Mouse (Mus musculus) kidney, embryonic 16.5 days (tissue): Measurements from ENCODE around the gene Gpha2. TPM values are rescaled to one million over a fixed set of nuclear protein-coding genes. Genes with fewer than 3 reads are reported as not detected.

Experiments
- ATAC-seq: fragments of 200-750 bp; cut with Nextera tagmentation; 2 replicates; pipeline ENCODE4 v1.8.0; 2017; ENCODE audit warnings: moderate TSS enrichment; ENCODE audit not compliant: low FRiP score, low TSS enrichment
- H3K27ac ChIP-seq: fragments of 300-500 bp; sonication (generic); 2 replicates; pipeline ENCODE4 v1.5.1; 2014; ENCODE audit warnings: low read length
- H3K27me3 ChIP-seq: fragments of 300-500 bp; sonication (generic); 2 replicates; pipeline ENCODE4 v1.6.1; 2014; ENCODE audit warnings: low read length, control low read depth, mixed read lengths; ENCODE audit not compliant: insufficient read depth
- H3K36me3 ChIP-seq: fragments of 300-500 bp; sonication (generic); 2 replicates; pipeline ENCODE4 v1.6.1; 2014; ENCODE audit warnings: low read length, control low read depth, mixed read lengths; ENCODE audit not compliant: insufficient read depth
- H3K4me1 ChIP-seq: fragments of 300-500 bp; sonication (generic); 2 replicates; pipeline ENCODE4 v1.6.1; 2014; ENCODE audit warnings: low read length, control low read depth, mixed read lengths; ENCODE audit not compliant: insufficient read depth
- H3K4me2 ChIP-seq: fragments of 300-500 bp; sonication (generic); replicated peaks from 2 replicates; pipeline ENCODE4 v1.6.1; 2014; ENCODE audit warnings: low read depth, low read length
- H3K4me3 ChIP-seq: fragments of 300-500 bp; sonication (generic); 2 replicates; pipeline ENCODE4 v1.5.1; 2014; ENCODE audit warnings: mild to moderate bottlenecking, low read length
- H3K9ac ChIP-seq: fragments of 300-500 bp; sonication (generic); replicated peaks from 2 replicates; pipeline ENCODE4 v1.6.1; 2014; ENCODE audit warnings: low read length
- H3K9me3 ChIP-seq: fragments of 300-500 bp; sonication (generic); 2 replicates; pipeline ENCODE4 v1.6.1; 2016; ENCODE audit warnings: low read length, control low read depth
- WGBS: fragments of 180-500 bp; shearing (Covaris S2); extraction: QIAGEN DNeasy Blood & Tissue Kit; methylation state at CpG from one replicate; pipeline ENCODE4 v1.1.7; 2014; 5-methylcytosine and 5-hydroxymethylcytosine counted together
- polyA plus RNA-seq: library from polyadenylated mRNA; unstranded; fragments of >200 nt; fragmentation: Nextera tagmentation; extraction: Ambion mirVana; gene quantifications from 2 replicates; pipeline ENCODE4 v1.2.1, GENCODE M21; 2015

Gpha2 gene
- polyA plus RNA-seq, 1 experiment from 2014 or later: 1.4 TPM

DNA sequence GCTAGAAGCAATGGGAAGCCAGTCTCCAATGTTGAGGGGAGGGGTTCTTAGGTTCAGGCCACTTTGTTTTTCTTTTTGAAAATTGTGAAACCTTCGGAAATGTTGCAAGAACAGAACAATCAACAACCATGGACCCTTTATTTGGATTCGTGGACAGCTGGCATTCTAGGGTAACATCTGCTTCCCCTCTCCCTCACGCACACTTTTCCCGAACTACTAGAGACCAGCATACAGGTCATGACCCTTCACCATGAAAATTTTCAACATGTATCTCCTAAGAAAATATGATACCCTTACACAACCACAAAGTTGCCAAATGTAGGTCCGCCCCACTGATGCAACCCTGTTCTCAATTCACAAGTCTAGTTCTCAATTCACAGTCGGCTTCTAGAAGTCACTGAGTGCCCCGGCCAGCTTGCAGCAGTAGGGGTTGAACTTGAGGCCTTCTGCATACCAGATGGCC is 42.5 kb downstream of the Gpha2 start:
- H3K9me3 ChIP-seq: no peaks in the 10 kb centered on the region
- no peaks in the 10 kb centered on the region for H3K36me3 ChIP-seq
- WGBS: 81% methylated on average over 7 of the region's 7 CpGs
- no peak overlapping the region for H3K4me2 ChIP-seq
- H3K4me3 ChIP-seq: no peak overlapping the region
- H3K4me1 ChIP-seq: peaks cover 10% of the 10 kb centered on the region; the same call in 1 of the 2 replicates
- H3K27ac ChIP-seq: no peak overlapping the region
- H3K27me3 ChIP-seq: no peaks in the 10 kb centered on the region
- no peak for ATAC-seq
- no peak overlapping the region for H3K9ac ChIP-seq

DNA sequence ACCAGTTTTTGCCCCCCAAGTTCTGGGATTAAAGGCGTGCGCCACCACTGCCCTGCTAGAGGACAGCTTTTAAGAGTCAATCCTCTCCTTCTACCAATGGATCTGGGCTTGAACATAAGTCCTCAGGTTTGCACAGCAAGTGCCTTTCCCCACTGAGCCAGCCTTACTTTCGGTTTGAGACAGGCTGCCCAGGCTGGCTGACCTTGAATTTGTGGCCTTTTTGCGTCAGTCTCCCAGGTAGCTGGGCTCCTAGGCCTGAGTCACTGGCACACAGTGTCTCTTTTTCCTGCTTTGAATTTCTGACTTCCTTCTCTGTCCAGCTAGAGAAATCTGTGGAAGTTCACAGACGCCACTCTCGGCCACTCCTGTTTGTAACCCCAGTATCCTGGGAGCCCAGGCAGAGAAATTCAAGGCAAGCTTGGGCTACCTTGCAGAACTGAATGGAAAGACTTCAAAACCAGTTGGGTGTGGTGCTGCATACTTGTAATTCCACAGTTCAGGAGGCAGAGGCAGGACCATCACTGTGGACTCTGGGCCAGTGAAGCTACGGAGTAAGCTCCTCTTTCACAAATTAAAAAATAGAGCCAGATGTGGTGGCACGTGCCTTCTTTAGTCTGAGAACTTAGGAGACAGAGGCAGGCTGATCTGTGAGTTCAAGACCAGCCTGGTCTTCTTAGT is 43.8 kb downstream of the Gpha2 start:
- no peaks in the 10 kb centered on the region for H3K27me3 ChIP-seq
- ATAC-seq: no peak
- 0 out of 2 replicates have a peak, but pooled peaks cover 9% of the 10 kb centered on the region for H3K4me1 ChIP-seq
- H3K36me3 ChIP-seq: no peaks in the 10 kb centered on the region
- 91% methylated on average over 8 of the region's 8 CpGs for WGBS
- no peaks in the 10 kb centered on the region for H3K9me3 ChIP-seq
- H3K4me3 ChIP-seq: no peak overlapping the region
- H3K4me2 ChIP-seq: no peak overlapping the region
- no peak overlapping the region for H3K9ac ChIP-seq
- H3K27ac ChIP-seq: no peak overlapping the region

DNA sequence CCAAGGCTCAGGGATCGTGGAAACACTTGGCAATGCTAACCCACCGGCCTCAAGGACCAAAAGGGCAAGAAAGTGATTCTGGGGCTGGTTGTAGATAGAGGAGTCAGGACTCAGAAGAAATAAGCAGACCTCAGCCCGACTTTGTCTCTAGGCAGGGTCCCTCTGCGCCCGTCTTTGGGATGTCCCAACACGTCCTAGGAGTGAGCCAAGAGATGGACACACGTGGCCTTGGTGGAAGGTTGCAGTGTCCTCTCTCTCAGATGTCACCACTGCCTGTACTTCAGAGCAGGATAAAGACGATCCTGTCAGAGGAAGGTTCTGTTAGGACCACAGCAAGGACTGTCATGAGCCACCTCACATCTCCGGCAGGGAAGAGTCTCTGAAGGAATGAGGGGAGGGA is 44.5 kb downstream of the Gpha2 start:
- no peak for ATAC-seq
- Histone ChIP-seq H3K9me3 (no peaks in the 10 kb centered on the region), H3K27ac (no peak overlapping the region), H3K4me2 (no peak overlapping the region), H3K27me3 (no peaks in the 10 kb centered on the region), H3K36me3 (no peaks in the 10 kb centered on the region), H3K4me1 (peaks cover 13% of the 10 kb centered on the region), H3K9ac (no peak overlapping the region), H3K4me3 (no peak overlapping the region)
- WGBS: 61% methylated on average over 9 of the region's 9 CpGs

DNA sequence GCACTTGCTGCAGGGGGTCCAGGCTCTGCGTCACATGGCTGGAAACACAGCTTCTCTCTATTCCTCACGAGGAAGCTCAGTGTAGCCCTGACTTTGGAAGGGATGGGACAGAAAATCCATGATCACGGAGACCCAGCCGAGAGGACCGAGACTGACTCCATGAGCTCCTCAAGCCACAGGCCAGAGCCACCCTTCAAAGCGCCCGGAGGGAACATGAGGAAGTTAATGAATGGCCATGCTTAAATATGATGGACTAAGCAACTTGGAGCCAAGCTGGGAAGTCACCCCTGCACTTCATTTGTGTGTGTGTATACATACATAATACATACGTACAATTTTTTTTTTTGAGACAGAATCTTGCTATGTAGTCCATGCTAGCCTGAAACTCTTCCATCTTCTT is 45.0 kb downstream of the Gpha2 start:
- no peak overlapping the region for H3K9ac ChIP-seq
- H3K27me3 ChIP-seq: no peaks in the 10 kb centered on the region
- H3K4me2 ChIP-seq: no peak overlapping the region
- no peaks in the 10 kb centered on the region for H3K36me3 ChIP-seq
- peaks cover 16% of the 10 kb centered on the region for H3K4me1 ChIP-seq
- H3K27ac ChIP-seq: 0 out of 2 replicates have a peak overlapping the region, but pooled peaks have one; percentile 55
- H3K4me3 ChIP-seq: no peak overlapping the region
- 39% methylated on average over 8 of the region's 8 CpGs for WGBS
- H3K9me3 ChIP-seq: no peaks in the 10 kb centered on the region
- ATAC-seq: no peak

DNA sequence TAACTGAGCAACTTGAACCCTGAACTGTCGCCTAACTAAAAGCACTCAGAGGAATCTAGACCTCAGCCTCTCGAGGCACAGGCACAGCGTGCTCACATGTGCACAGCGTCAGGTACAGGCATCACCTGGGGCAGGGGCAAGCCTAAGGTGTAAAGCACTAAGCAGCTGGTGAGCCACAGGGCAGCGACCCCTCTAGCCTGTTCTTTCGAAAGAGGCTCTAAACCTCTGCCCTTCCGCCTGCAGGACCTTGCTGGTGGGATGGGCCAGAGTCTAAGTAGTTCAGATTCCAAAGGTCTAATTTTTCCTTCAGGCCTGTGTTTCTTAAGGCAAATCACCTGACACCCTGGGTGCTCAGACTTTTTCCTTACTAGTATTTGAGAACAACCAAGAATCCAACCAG is 45.9 kb downstream of the Gpha2 start:
- no peak overlapping the region for H3K4me3 ChIP-seq
- peaks cover 16% of the 10 kb centered on the region for H3K4me1 ChIP-seq
- H3K36me3 ChIP-seq: no peaks in the 10 kb centered on the region
- peak overlapping the region; percentile 55 for H3K27ac ChIP-seq
- H3K9ac ChIP-seq: no peak overlapping the region
- H3K9me3 ChIP-seq: no peaks in the 10 kb centered on the region
- no peak for ATAC-seq
- H3K27me3 ChIP-seq: no peaks in the 10 kb centered on the region
- WGBS: 63% methylated on average over 7 of the region's 7 CpGs
- no peak overlapping the region for H3K4me2 ChIP-seq

DNA sequence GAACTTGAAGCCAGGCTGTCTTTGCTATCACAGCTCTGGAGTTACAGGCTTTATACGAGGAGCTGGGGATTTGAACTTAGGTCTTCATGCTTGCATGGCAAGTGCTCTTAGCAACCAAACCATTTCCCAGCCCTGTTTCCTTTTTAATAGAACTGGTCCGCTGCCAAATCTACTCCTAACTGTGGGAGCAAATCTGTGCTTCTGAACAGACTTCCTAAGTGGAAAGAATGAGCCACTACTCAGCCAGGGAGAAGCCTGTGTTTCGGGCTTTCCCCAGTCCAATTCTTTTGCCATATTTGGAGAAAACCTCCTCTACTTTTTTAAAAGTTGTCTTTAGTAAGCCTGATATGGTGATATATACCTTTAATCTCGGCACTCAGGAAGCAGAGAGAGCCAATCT is 46.6 kb downstream of the Gpha2 start:
- 82% methylated on average over 4 of the region's 4 CpGs for WGBS
- H3K27me3 ChIP-seq: no peaks in the 10 kb centered on the region
- peak overlapping the region; percentile 56; the same call in 1 of the 2 replicates for H3K27ac ChIP-seq
- H3K9ac ChIP-seq: no peak overlapping the region
- H3K4me3 ChIP-seq: no peak overlapping the region
- peaks cover 17% of the 10 kb centered on the region for H3K4me1 ChIP-seq
- H3K36me3 ChIP-seq: no peaks in the 10 kb centered on the region
- ATAC-seq: no peak
- no peak overlapping the region for H3K4me2 ChIP-seq
- H3K9me3 ChIP-seq: no peaks in the 10 kb centered on the region

DNA sequence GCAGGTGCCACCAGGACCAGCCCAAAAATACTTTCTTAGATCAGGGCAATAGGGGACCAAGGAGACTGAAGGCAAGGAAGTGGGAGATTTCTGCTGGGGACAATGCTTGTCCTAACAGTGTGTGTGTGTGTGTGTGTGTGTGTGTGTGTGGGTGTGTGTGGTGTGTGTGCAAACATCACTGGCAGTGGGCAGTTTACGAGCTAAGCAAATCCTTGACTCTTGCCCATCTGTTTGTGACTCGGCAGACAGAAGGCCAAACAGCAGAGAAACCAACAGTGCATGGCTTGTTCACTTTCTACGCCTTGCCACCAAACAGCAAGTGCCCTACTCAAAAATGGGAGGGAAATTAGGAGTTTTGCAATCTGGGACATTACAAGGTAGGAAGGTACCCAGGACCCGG is 47.4 kb downstream of the Gpha2 start:
- no peaks in the 10 kb centered on the region for H3K9me3 ChIP-seq
- no peak overlapping the region for H3K9ac ChIP-seq
- no peak overlapping the region for H3K4me3 ChIP-seq
- 65% methylated on average over 4 of the region's 4 CpGs for WGBS
- ATAC-seq: no peak
- H3K4me1 ChIP-seq: peaks cover 26% of the 10 kb centered on the region
- no peaks in the 10 kb centered on the region for H3K27me3 ChIP-seq
- no peak overlapping the region for H3K27ac ChIP-seq
- no peak overlapping the region for H3K4me2 ChIP-seq
- H3K36me3 ChIP-seq: no peaks in the 10 kb centered on the region

DNA sequence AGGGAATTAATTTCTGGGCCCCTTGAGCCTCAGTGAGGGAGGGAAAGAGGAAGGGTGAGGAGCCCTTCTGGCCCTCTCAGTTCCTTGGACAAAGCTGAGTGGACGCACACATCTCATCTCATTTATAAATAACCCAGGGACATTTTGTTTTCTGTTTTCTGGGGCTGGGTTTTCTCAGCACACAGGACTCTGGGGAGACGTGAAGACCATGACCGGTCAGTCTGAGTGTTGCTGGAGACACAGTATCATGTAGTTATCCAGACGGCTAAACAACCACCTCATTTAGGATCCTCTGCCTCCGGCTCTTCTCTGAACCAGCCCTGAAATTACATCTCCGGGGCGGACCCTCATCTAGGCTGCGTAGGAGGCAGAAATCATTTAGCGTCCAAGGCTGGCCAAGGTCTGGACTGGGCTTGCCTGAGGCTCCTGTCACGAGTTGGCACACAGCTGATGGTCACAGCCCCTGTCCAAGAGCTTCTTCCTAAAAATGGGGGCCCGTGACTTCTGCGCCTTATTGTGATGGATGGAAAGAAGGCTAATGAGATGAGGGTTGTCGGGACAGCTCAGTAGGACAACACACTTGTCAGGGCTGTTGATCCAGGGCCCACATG is 47.9 kb downstream of the Gpha2 start:
- H3K4me1 ChIP-seq: peaks cover 31% of the 10 kb centered on the region
- no peak overlapping the region for H3K4me3 ChIP-seq
- H3K9ac ChIP-seq: no peak overlapping the region
- H3K36me3 ChIP-seq: no peaks in the 10 kb centered on the region
- no peaks in the 10 kb centered on the region for H3K9me3 ChIP-seq
- H3K27ac ChIP-seq: no peak overlapping the region
- WGBS: 83% methylated on average over 13 of the region's 13 CpGs
- H3K27me3 ChIP-seq: no peaks in the 10 kb centered on the region
- ATAC-seq: no peak
- H3K4me2 ChIP-seq: no peak overlapping the region

DNA sequence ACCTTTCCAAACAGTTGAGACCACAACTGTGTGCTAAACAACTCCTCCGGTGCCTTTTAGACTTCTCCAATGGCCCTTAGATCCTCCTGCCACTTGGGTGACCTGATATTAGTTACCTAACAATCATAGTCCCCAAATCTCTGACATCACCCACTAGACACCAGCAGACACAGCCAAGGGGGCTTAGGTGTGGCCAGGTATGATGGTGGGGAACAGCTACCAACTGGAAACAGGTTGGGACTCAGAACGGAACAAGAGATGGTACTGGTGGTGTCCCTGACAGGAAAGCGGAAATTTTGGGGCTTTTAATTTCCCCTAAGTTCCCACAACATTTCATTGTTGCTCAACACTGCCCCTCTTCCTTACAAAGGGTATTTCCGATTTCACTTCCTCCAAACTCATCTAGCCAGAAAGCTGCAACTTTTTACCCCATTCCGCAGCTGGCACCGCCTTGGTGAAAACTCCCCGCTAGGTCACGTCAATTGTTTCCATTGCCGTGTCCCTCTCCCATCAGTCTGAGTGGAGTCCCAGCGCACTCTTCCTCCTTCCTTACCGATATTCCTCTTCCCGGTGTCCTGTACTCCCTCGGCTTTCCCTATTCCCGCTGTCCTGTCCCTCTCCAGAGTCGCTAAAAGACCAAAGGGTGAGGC is 49.7 kb downstream of the Gpha2 start:
- ATAC-seq: no peak
- peak overlapping the region; percentile 78 for H3K9ac ChIP-seq
- H3K36me3 ChIP-seq: no peaks in the 10 kb centered on the region
- WGBS: 6% methylated on average over 15 of the region's 15 CpGs
- H3K9me3 ChIP-seq: no peaks in the 10 kb centered on the region
- H3K27ac ChIP-seq: peak overlapping the region; percentile 89
- H3K27me3 ChIP-seq: no peaks in the 10 kb centered on the region
- peak overlapping the region; percentile 83 for H3K4me3 ChIP-seq
- peak overlapping the region; percentile 97 for H3K4me2 ChIP-seq
- H3K4me1 ChIP-seq: peaks cover 44% of the 10 kb centered on the region
